Mouse (Mus musculus): ENCODE data around the gene Cenpe.

DNA sequence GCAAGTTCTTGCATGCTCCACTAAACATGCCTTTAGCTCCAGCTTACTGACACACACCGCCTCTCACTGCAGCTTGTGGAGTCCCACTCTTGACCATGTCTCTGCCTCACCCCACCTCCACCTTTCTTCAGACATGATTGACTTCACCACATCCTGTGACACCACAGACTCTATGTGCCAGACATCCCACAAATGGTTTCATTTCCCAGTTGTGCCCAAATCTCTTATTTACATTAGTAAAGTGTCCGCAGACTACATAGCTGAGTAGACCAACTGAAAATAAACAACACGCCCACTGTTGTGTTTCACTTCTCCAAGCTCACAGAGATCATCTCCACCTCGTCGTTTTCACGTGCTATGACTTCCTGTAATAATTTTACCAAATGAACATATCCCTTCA, 20.5 kb upstream of the Cenpe start:
- TF ChIP-seq POLR2A (IDR thresholded peaks at IDR 0.05; ENCODE audit: control insufficient read depth, extremely low read depth, insufficient read depth, low read length, poor library complexity) (no peak), CTCF (IDR thresholded peaks at IDR 0.05; ENCODE audit: borderline replicate concordance, control insufficient read depth, extremely low read depth, insufficient read depth, low read length, poor library complexity) (no peak)

Data from thymus, adult 2 months (tissue).